Mouse (Mus musculus) erythroblast, embryonic 14.5 days (primary cell): ENCODE data around the gene Il18bp.

Experiments
- GATA1 ChIP-seq: IDR thresholded peaks from 2 replicates; pipeline ENCODE4 v1.6.1; 2012; ENCODE audit warnings: low read length, inconsistent platforms, mixed read lengths
- TAL1 ChIP-seq: IDR thresholded peaks from 3 replicates; pipeline ENCODE4 v1.6.1; 2012; ENCODE audit warnings: low read length, inconsistent platforms, mixed read lengths

DNA sequence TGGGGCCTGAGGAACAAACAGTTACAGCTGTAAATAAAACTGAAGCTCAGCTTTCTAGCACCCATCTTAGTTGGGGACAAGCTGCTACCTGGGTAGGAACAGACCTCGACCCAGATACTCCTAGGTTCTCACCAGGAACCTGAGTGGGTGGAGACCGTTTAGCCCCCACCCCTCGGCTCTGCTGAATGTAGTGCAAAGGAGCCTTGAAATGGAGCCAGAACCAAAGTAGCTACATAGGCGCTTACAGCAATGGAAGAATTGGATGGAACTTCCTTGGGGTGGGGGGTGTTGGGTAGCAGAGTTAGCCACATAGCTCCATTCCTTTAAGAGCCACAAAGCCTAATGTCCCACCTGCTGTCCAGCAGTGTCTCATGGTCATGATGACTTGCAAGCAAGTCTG lies 1.6 kb downstream of the Il18bp start:
- TF ChIP-seq GATA1 = no peak
- no peak for TF ChIP-seq TAL1
